Mouse (Mus musculus): ENCODE data around the gene Cdc6. TPM values are rescaled to one million over a fixed set of nuclear protein-coding genes. Genes with fewer than 3 reads are reported as not detected.
A peak's percentile ranks its signal among the peaks of the same experiment; 100 is the strongest.
"Not testable (repeated sequence)": the region's sequence is repeated elsewhere in the genome, so short reads cannot be mapped to it uniquely, and the experiment has no call there.

Cdc6 gene
- polyA plus RNA-seq, 1 experiment: 1.6 TPM

DNA sequence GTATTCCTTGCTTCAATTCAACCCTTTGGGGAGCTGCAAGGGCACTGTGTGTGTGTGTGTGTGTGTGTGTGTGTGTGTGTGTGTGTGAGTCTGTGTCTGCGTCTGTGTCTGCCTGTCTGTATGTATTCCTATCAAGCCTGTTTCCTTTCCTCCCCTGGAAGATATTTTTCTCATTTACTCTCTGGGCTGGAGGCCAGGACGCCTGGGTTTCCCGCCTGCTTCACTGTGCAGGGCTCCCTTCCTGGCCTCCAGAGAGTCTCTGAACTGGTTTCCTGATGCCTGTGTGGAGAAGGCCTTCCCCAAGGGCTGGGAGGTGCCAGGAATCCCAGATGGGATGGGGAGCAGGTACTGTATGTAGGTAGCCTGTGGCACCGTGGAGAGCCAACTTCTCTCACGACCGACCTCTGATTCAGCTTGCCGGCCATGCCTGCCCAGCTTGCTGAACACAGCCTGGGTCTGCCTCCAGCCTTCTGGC, 22.6 kb downstream of the Cdc6 start:
- H3K4me3 ChIP-seq (ENCODE audit: extremely low read depth, insufficient read depth, insufficient read length): no peak overlapping the region
- no peaks in the 10 kb centered on the region for H3K36me3 ChIP-seq (ENCODE audit: control insufficient read depth, insufficient read depth, low read length)
- no peak for DNase-seq (ENCODE audit: low read depth in 1 of 2, low spot score in 2 of 2)
- 69% methylated on average over 7 of the region's 7 CpGs for WGBS
- peak overlapping the region; percentile 3; the same call in 1 of the 2 replicates for H3K27ac ChIP-seq (ENCODE audit: insufficient read depth, low read length)
- peaks cover 34% of the 10 kb centered on the region; the same call in 1 of the 2 replicates for H3K4me1 ChIP-seq (ENCODE audit: control insufficient read depth, insufficient read depth, insufficient read length)
- H3K27me3 ChIP-seq (ENCODE audit: control insufficient read depth, insufficient read depth, low read length): no peaks in the 10 kb centered on the region
- TF ChIP-seq CTCF (IDR thresholded peaks at IDR 0.05; ENCODE audit: extremely low read depth, insufficient read depth, insufficient read length, insufficient replicate concordance) (no peak), POLR2A (IDR thresholded peaks at IDR 0.05; ENCODE audit: low read depth, low read length) (no peak)

DNA sequence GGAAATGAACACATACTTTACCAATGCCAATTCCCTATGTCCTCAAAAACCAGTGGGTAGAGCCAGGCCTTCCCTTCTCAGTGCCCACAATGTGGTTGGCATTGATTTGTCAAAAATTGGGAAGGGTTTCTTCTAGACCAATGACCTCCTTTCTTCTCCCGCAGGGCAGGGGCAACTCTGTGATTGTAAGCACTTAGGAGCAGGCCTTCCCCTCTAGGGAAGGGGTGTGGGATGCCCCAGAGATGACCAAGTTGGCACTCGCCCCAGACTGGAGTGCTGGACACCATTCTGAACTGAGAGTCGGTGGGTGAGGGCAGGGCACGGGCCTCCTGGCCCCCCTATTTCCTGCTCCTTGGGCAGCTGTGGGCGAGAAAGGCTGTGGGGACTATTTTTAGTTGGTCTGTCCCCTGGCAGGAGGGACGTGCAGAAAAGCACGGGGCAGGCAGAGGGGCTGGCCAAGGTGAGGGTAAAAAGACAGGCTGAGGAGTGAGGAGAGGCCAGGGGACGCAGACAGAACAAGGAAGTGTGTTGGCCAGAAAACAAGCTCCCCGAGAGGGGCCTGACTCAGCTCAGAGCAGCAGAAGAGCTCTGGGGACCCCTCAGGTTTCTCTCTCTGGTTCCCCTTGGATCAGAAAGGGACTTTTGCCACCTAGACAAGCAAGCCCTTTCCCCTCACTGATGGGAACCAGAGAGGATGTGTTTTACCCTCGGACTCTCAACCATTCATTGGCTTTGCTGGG, 23.3 kb downstream of the Cdc6 start:
- Histone ChIP-seq H3K27me3 (ENCODE audit: control insufficient read depth, insufficient read depth, low read length) (no peaks in the 10 kb centered on the region), H3K4me1 (ENCODE audit: control insufficient read depth, insufficient read depth, insufficient read length) (peaks cover 29% of the 10 kb centered on the region; the same call in 1 of the 2 replicates), H3K36me3 (ENCODE audit: control insufficient read depth, insufficient read depth, low read length) (no peaks in the 10 kb centered on the region), H3K4me3 (ENCODE audit: extremely low read depth, insufficient read depth, insufficient read length) (no peak overlapping the region), H3K27ac (ENCODE audit: insufficient read depth, low read length) (no peak overlapping the region)
- peak in 1 of 2 experiments; percentile 4 for DNase-seq (ENCODE audit: low read depth in 1 of 2, low spot score in 2 of 2)
- no peak for TF ChIP-seq CTCF (IDR thresholded peaks at IDR 0.05; ENCODE audit: extremely low read depth, insufficient read depth, insufficient read length, insufficient replicate concordance)
- no peak for TF ChIP-seq POLR2A (IDR thresholded peaks at IDR 0.05; ENCODE audit: low read depth, low read length)
- 18% methylated on average over 10 of the region's 10 CpGs for WGBS

DNA sequence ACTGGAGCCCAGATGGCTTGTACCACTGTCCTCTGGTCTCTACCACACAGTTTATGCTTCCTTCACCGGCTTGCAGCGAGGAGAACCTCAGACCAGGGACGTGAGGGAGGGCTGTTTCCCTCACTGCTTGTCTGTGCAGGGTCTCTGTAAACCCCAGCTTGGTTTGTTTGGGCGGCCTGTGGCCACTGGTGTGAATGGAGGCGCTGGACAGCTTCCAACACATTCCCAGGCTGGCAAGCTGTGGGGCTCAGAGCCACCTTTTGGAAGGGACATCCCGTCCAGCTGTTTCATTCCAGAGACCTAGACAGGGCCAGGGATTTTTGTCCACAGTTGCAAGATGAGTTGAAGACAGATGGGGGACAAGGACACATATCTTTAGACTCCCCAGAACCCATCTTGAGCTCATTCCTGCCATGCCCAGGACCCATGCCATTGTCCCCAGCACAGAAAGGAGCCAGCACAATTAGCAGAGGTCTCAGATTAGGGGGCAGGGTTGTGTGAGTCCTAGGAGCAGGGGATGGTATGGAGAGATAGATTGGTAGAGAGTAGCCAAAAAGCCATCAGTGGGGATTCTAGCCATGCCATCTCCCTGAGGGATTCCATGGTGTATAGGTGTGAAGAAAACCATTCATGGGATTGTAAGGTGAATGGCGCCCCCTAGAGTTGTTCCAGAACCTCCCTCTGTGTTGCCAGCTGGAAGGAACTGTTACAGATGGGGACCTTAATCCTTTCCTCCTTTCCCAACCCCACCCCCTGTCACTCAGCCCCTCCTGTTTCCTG, 24.1 kb downstream of the Cdc6 start:
- Histone ChIP-seq H3K4me3 (ENCODE audit: extremely low read depth, insufficient read depth, insufficient read length) (no peak overlapping the region), H3K36me3 (ENCODE audit: control insufficient read depth, insufficient read depth, low read length) (no peaks in the 10 kb centered on the region), H3K27ac (ENCODE audit: insufficient read depth, low read length) (no peak overlapping the region), H3K27me3 (ENCODE audit: control insufficient read depth, insufficient read depth, low read length) (no peaks in the 10 kb centered on the region), H3K4me1 (ENCODE audit: control insufficient read depth, insufficient read depth, insufficient read length) (peaks cover 29% of the 10 kb centered on the region; the same call in 1 of the 2 replicates)
- WGBS: 48% methylated on average over 7 of the region's 7 CpGs
- no peak for TF ChIP-seq CTCF (IDR thresholded peaks at IDR 0.05; ENCODE audit: extremely low read depth, insufficient read depth, insufficient read length, insufficient replicate concordance)
- TF ChIP-seq POLR2A (IDR thresholded peaks at IDR 0.05; ENCODE audit: low read depth, low read length): no peak
- no peak for DNase-seq (ENCODE audit: low read depth in 1 of 2, low spot score in 2 of 2)

DNA sequence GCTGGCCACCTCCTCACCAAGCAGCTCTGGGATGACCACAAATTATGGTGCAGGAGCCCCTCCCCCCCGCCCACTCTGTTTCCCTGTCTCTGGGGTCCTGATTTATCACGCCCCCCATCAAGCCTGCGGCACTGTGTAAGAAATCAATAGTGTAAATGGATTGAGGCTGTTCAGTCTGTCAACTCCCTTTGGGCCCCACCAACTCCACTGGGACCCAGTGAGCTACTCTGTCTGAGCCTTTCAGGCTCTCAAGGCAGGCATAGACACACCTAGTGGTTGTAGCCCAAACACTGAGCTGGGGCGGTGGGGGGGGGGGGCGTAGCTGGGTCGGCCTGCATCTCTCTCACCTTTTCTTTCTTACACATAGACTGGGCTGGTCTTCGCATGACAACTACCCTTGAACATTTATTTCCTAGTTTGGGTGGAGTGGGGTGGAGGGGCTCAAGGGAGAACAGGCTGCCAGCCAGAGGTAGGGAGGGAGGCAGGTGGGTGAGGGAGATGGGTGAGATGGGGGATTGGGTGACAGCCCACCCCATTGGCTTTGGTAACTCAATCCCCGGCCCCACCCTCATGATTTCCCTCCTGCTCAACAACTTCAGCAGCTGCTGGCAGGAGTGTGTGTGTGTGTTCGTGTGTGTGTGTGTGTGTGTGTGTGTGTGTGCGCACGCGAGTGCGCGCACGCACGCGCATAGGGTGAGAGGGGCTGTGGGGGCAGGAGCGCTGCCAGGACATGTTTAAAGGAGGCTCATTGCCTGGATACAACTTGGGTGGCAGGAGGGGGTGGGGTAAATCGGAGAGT, 24.9 kb downstream of the Cdc6 start:
- WGBS: 48% methylated on average over 19 of the region's 19 CpGs
- Histone ChIP-seq H3K36me3 (ENCODE audit: control insufficient read depth, insufficient read depth, low read length) (no peaks in the 10 kb centered on the region), H3K4me1 (ENCODE audit: control insufficient read depth, insufficient read depth, insufficient read length) (peaks cover 29% of the 10 kb centered on the region; the same call in 1 of the 2 replicates), H3K4me3 (ENCODE audit: extremely low read depth, insufficient read depth, insufficient read length) (no peak overlapping the region), H3K27me3 (ENCODE audit: control insufficient read depth, insufficient read depth, low read length) (no peaks in the 10 kb centered on the region), H3K27ac (ENCODE audit: insufficient read depth, low read length) (no peak overlapping the region)
- DNase-seq (ENCODE audit: low read depth in 1 of 2, low spot score in 2 of 2): peak in 1 of 2 experiments; percentile 3
- TF ChIP-seq CTCF (IDR thresholded peaks at IDR 0.05; ENCODE audit: extremely low read depth, insufficient read depth, insufficient read length, insufficient replicate concordance): no peak
- no peak for TF ChIP-seq POLR2A (IDR thresholded peaks at IDR 0.05; ENCODE audit: low read depth, low read length)

DNA sequence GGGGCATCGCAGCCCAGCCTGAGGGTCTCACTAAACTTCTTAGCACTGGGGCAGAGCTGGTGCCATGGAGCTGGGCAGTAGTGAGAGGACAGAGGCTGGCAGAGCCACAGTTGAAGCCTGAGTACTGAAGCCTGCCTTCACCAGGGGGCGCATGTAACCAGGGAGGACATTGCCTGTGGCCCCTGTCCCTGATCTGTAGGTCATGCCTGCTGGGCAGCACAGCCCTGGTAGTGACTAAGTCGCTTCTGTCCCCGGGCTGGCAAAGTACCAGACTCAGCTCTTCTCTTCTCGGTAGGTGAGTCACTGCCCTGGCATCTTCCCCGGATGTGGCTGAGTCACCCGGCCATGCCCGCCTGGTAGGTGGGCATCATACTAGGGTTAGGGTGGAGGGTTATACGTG, 25.6 kb downstream of the Cdc6 start:
- 14% methylated on average over 9 of the region's 9 CpGs for WGBS
- Histone ChIP-seq H3K27ac (ENCODE audit: insufficient read depth, low read length) (no peak overlapping the region), H3K36me3 (ENCODE audit: control insufficient read depth, insufficient read depth, low read length) (no peaks in the 10 kb centered on the region), H3K4me3 (ENCODE audit: extremely low read depth, insufficient read depth, insufficient read length) (no peak overlapping the region), H3K4me1 (ENCODE audit: control insufficient read depth, insufficient read depth, insufficient read length) (peaks cover 27% of the 10 kb centered on the region; the same call in 1 of the 2 replicates), H3K27me3 (ENCODE audit: control insufficient read depth, insufficient read depth, low read length) (no peaks in the 10 kb centered on the region)
- peak in 1 of 2 experiments; percentile 74 for DNase-seq (ENCODE audit: low read depth in 1 of 2, low spot score in 2 of 2)
- TF ChIP-seq CTCF (IDR thresholded peaks at IDR 0.05; ENCODE audit: extremely low read depth, insufficient read depth, insufficient read length, insufficient replicate concordance): peak; percentile 65; the same call in 1 of the 2 replicates
- no peak for TF ChIP-seq POLR2A (IDR thresholded peaks at IDR 0.05; ENCODE audit: low read depth, low read length)

DNA sequence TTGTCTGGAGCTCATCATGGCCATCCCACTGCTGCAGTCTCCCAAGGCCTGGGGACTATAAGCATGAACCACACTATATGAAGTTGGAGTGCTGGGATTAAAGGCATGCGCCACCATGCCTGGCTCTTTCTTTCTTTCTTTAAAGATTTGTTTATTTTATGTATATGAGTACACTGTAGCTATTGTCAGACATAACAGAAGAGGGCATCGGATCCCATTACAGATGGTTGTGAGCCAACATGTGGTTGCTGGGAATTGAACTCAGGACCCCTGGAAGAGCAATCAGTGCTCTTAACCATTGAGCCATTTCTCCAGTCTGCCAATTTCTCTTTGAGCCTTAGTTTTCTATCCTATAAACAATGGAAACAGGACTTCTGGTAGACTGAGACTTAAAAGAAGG, 26.2 kb downstream of the Cdc6 start:
- peaks cover 27% of the 10 kb centered on the region; the same call in 1 of the 2 replicates for H3K4me1 ChIP-seq (ENCODE audit: control insufficient read depth, insufficient read depth, insufficient read length)
- H3K4me3 ChIP-seq (ENCODE audit: extremely low read depth, insufficient read depth, insufficient read length); H3K36me3 ChIP-seq (ENCODE audit: control insufficient read depth, insufficient read depth, low read length); DNase-seq (ENCODE audit: low read depth in 1 of 2, low spot score in 2 of 2); H3K27ac ChIP-seq (ENCODE audit: insufficient read depth, low read length); H3K27me3 ChIP-seq (ENCODE audit: control insufficient read depth, insufficient read depth, low read length): not testable (repeated sequence)
- WGBS: 93% methylated on average over 2 of the region's 2 CpGs
